Mouse (Mus musculus): ENCODE measurements around the gene Rnase4. TPM values are rescaled to one million over a fixed set of nuclear protein-coding genes. Genes with fewer than 3 reads are reported as not detected.

Gene Rnase4
- 251 and 590 TPM in 2 replicates for polyA plus RNA-seq (2012; rRNA removed; ENCODE audit: low replicate concordance)

GRCm38 (mm10) chr14:51090921-51091900, at the start of gene Rnase4, which contains the start of gene Ang:
Rnase4 (plus strand) TSS chr14:51091077.
Ang (plus strand) TSS chr14:51091150.

DNA sequence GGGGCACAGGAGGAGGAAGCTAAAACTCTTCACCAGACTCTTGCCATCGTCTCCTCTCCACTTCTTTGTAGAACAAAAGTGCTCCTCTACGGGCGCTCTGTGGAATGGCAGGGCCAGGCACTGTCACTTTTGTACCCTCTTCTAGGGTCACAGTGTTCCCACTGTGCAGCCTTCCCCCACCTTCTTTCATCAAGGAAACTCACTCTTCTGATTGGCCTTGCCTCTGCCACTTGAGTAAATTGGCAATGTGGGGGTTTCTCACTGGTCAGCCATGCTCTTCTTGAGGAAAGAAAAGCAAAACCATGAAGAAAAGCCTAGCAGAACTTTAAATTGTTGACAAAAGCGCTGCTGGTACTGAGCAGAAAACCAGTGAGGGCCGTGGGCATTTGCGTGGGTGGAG, 49.1 kb upstream of the Rnase4 start, which contains the start of gene Rnase9:
Gene Rnase9 (minus strand): TSS at position 101 of the 400 bp plus-strand sequence.

GRCm38 (mm10) chr14:51050063-51050462, 40.8 kb upstream of the Rnase4 start, which contains the start of gene Rnase11:
Rnase11 (minus strand) TSS chr14:51050163.

GRCm38 (mm10) chr14:51057401-51057831, 33.5 kb upstream of the Rnase4 start, which contains the start of gene Rnase12:
Rnase12 (minus strand) TSS chr14:51057661.

DNA sequence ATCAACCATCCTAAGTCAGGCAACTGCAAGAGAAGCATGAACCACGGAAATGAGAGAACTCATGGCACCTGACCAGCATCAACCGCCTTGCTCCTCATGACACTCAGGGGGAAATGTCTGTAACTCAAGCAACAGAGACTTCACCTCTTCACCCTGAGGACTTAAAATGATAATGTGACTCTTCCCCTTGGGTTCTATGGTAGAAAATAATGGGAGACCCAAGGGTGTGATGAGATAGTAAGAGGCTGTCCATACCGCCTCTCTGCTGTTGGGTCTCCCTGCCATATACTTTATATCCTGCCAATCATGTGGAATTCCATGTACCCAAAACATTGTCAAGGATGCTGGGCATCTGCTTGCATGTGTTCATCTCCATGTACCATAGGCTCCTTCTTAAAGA, 16.5 kb upstream of the Rnase4 start, which contains the start of gene Olfr750:
Gene Olfr750 (minus strand): TSS at position 101 of the 400 bp plus-strand sequence.

DNA sequence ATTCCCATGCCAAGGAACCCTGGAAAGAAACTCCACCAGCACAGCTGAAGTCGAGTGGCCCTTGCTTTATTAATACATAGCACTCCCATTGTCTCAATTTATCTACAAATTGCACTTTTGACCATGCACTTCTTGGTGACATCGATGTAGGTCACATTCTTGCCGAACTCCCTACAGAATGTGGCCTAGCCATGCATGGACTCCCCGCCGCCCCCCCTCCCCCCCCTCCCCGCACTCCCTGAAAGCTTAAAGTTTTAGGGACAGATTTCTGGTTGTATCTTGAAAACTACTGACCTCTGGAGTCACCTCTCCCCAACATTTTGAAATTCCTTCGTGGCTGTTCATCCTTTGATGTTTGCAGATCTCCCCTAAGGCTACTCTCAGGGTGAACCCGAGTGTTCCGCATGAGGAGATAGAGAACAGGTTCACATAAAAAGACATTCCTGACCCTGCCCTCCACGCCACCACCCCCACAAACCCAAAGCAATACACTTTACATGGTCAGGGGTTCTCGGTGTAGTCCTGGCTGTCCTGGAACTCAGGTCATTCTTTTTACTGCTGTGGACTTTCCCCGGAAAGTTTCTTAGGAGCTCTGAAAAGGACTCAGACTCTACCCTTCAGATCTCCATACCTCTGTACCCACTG, 23.2 kb downstream of the Rnase4 start, which contains the start of gene Eddm3b:
Gene Eddm3b (plus strand): TSS at position 511 of the 645 bp plus-strand sequence.

GRCm38 (mm10) chr14:51146685-51147084, 55.8 kb downstream of the Rnase4 start, which contains the start of gene Rnase1:
Rnase1 (minus strand) TSS chr14:51146785.

Other genes with a start within 250 kb of the Rnase4 start
- 42.0 and 46.3 TPM in 2 replicates for gene Tep1, start 220.5 kb upstream of the Rnase4 start, polyA plus RNA-seq (2012; rRNA removed; ENCODE audit: low replicate concordance)
- 2.2 and 24.0 TPM in 2 replicates for gene Klhl33, start 193.6 kb upstream of the Rnase4 start, polyA plus RNA-seq (2012; rRNA removed; ENCODE audit: low replicate concordance)
- 91.2 and 179 TPM in 2 replicates for gene Osgep, start 166.2 kb upstream of the Rnase4 start, polyA plus RNA-seq (2012; rRNA removed; ENCODE audit: low replicate concordance)
- gene Apex1, start 166.1 kb upstream of the Rnase4 start, polyA plus RNA-seq (2012; rRNA removed; ENCODE audit: low replicate concordance) = 32.1 and 70.1 TPM in 2 replicates
- gene Pip4p1, start 160.2 kb upstream of the Rnase4 start, polyA plus RNA-seq (2012; rRNA removed; ENCODE audit: low replicate concordance) = 100 and 139 TPM in 2 replicates
- 32.2 and 73.1 TPM in 2 replicates for gene Pnp, start 160.0 kb upstream of the Rnase4 start, polyA plus RNA-seq (2012; rRNA removed; ENCODE audit: low replicate concordance)
- gene Gm49342, start 146.6 kb upstream of the Rnase4 start, polyA plus RNA-seq (2012; rRNA removed; ENCODE audit: low replicate concordance) = 13.4 and 26.9 TPM in 2 replicates
- gene Pnp2, start 135.1 kb upstream of the Rnase4 start, polyA plus RNA-seq (2012; rRNA removed; ENCODE audit: low replicate concordance) = 1.5 and 3.5 TPM in 2 replicates
- gene Rnase10, start 83.3 kb upstream of the Rnase4 start, polyA plus RNA-seq (2012; rRNA removed; ENCODE audit: low replicate concordance) = 0.38 and 0.83 TPM in 2 replicates
- not detected in 2 replicates for gene Rnase9, start 49.2 kb upstream of the Rnase4 start, polyA plus RNA-seq (2012; rRNA removed; ENCODE audit: low replicate concordance)
- not detected in 2 replicates for gene Rnase11, start 40.9 kb upstream of the Rnase4 start, polyA plus RNA-seq (2012; rRNA removed; ENCODE audit: low replicate concordance)
- gene Rnase12, start 33.4 kb upstream of the Rnase4 start, polyA plus RNA-seq (2012; rRNA removed; ENCODE audit: low replicate concordance) = not detected in 2 replicates
- gene Olfr750, start 16.6 kb upstream of the Rnase4 start, polyA plus RNA-seq (2012; rRNA removed; ENCODE audit: low replicate concordance) = not detected in 2 replicates
- gene Ang, start 73 bp downstream of the Rnase4 start, polyA plus RNA-seq (2012; rRNA removed; ENCODE audit: low replicate concordance) = 13.7 and 30.3 TPM in 2 replicates
- not detected in 2 replicates for gene Eddm3b, start 23.3 kb downstream of the Rnase4 start, polyA plus RNA-seq (2012; rRNA removed; ENCODE audit: low replicate concordance)
- 32.8 and 44.9 TPM in 2 replicates for gene Rnase6, start 32.8 kb downstream of the Rnase4 start, polyA plus RNA-seq (2012; rRNA removed; ENCODE audit: low replicate concordance)
- 0.23 and 1.6 TPM in 2 replicates for gene Rnase1, start 55.7 kb downstream of the Rnase4 start, polyA plus RNA-seq (2012; rRNA removed; ENCODE audit: low replicate concordance)
- 1.9 TPM in 1 of 2 replicates, not detected in the other for gene Rnase2b, start 71.2 kb downstream of the Rnase4 start, polyA plus RNA-seq (2012; rRNA removed; ENCODE audit: low replicate concordance)
- not detected in 2 replicates for gene Ang2, start 108.1 kb downstream of the Rnase4 start, polyA plus RNA-seq (2012; rRNA removed; ENCODE audit: low replicate concordance)
- not detected in 2 replicates for gene Ear14, start 112.3 kb downstream of the Rnase4 start, polyA plus RNA-seq (2012; rRNA removed; ENCODE audit: low replicate concordance)
- 0.20 TPM in 1 of 2 replicates, not detected in the other for gene Rnase2a, start 165.0 kb downstream of the Rnase4 start, polyA plus RNA-seq (2012; rRNA removed; ENCODE audit: low replicate concordance)